Mouse (Mus musculus) liver, embryonic 12.5 days (tissue): ENCODE results near the gene 9030612E09Rik. TPM values are rescaled to one million over a fixed set of nuclear protein-coding genes. Genes with fewer than 3 reads are reported as not detected.

ENCODE experiments used
- ATAC-seq: fragments of 200-750 bp; cut with Nextera tagmentation; 2 replicates; pipeline ENCODE4 v1.8.0; 2017; ENCODE audit warnings: moderate number of reproducible peaks, mild to moderate bottlenecking, moderate library complexity
- H3K27ac ChIP-seq: fragments of 300-500 bp; sonication (generic); 2 replicates; pipeline ENCODE4 v1.5.1; 2016; ENCODE audit warnings: mild to moderate bottlenecking
- H3K27me3 ChIP-seq: fragments of 300-500 bp; sonication (generic); replicated peaks from 2 replicates; pipeline ENCODE4 v1.6.1; 2016; ENCODE audit warnings: mild to moderate bottlenecking, moderate library complexity
- H3K36me3 ChIP-seq: fragments of 300-500 bp; sonication (generic); 2 replicates; pipeline ENCODE4 v1.6.1; 2016; ENCODE audit warnings: mild to moderate bottlenecking, moderate library complexity
- H3K4me1 ChIP-seq: fragments of 300-500 bp; sonication (generic); 2 replicates; pipeline ENCODE4 v1.6.1; 2016
- H3K4me2 ChIP-seq: fragments of 300-500 bp; sonication (generic); 2 replicates; pipeline ENCODE4 v1.6.1; 2016; ENCODE audit warnings: mild to moderate bottlenecking, moderate library complexity
- H3K4me3 ChIP-seq: fragments of 300-500 bp; sonication (generic); 2 replicates; pipeline ENCODE4 v1.5.1; 2016; ENCODE audit warnings: mild to moderate bottlenecking, moderate library complexity
- H3K9ac ChIP-seq: fragments of 300-500 bp; sonication (generic); 2 replicates; pipeline ENCODE4 v1.6.1; 2016; ENCODE audit warnings: mild to moderate bottlenecking, moderate library complexity
- H3K9me3 ChIP-seq: fragments of 300-500 bp; sonication (generic); replicated peaks from 2 replicates; pipeline ENCODE4 v1.6.1; 2016; ENCODE audit warnings: mild to moderate bottlenecking, moderate library complexity
- WGBS: fragments of 180-500 bp; shearing (Covaris S2); methylation state at CpG from one replicate; pipeline ENCODE4 v1.1.7; 2016; ENCODE audit not compliant: insufficient replicate concordance; 5-methylcytosine and 5-hydroxymethylcytosine counted together
- polyA plus RNA-seq: library from polyadenylated mRNA; unstranded; fragments of >200 nt; fragmentation: Nextera tagmentation; extraction: Ambion mirVana; gene quantifications from 2 replicates; pipeline ENCODE4 v1.2.1, GENCODE M21; 2016

Gene 9030612E09Rik
- polyA plus RNA-seq, 1 experiment from 2014 or later, result not detected

DNA sequence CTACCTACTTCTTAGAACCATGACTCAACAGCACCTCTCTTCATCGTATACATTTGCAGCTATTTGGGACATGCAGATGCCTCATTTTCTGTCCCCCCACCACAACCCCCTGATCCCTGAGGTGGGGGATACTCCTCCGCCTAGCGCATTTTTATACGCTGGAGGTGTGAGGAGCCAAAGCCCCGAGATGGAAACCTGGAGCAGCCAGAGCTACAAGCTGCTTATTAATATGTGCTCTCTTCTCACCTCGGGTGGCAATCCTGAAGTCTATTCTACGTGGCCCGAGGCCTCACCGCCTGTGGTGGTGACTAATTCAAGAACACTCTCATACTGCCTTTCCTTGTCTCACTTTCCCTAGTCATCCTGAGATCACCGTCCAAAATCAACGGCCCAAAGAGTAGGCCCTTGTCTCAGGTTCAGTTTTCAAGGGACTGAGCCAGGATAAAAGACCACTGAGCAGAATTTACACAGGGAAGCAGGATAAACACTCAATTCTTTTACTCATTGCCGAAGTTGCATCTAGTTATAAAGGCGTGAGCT is 42.9 kb downstream of the 9030612E09Rik start:
- WGBS, result 83% methylated on average over 13 of the region's 13 CpGs
- no peak overlapping the region for H3K27ac ChIP-seq
- no peaks in the 10 kb centered on the region for H3K36me3 ChIP-seq
- no peak overlapping the region for H3K4me3 ChIP-seq
- H3K9me3 ChIP-seq, result no peaks in the 10 kb centered on the region
- no peaks in the 10 kb centered on the region for H3K27me3 ChIP-seq
- peaks cover 15% of the 10 kb centered on the region for H3K4me1 ChIP-seq
- H3K4me2 ChIP-seq, result no peak overlapping the region
- H3K9ac ChIP-seq, result no peak overlapping the region
- ATAC-seq, result no peak

DNA sequence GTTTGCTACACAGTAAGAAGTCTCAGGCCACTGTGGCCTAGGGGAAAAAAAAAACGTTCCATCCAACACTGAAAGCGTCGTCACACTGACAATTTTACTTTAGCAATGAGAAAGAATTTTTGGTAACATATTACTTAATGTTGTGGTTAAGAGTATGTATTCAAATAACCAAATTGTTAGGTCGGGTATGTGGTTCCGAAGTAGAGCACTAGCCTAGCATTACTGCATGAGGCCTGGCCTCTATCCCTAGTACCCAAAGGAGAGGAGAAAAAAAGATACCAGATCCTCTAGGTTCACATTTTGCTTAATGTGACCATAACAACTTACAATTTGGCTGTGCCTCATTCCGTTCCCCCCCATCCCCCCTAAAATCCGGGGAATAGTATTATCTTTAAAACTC is 46.0 kb downstream of the 9030612E09Rik start:
- Histone ChIP-seq H3K27ac (peak overlapping the region; percentile 88), H3K4me2 (peak overlapping the region; percentile 91), H3K27me3 (no peaks in the 10 kb centered on the region), H3K9ac (peak overlapping the region; percentile 95), H3K9me3 (no peaks in the 10 kb centered on the region), H3K4me1 (peaks cover 22% of the 10 kb centered on the region), H3K36me3 (peaks cover 3% of the 10 kb centered on the region; the same call in 1 of the 2 replicates), H3K4me3 (peak overlapping the region; percentile 92)
- no peak for ATAC-seq
- 16% methylated on average over 7 of the region's 7 CpGs for WGBS

DNA sequence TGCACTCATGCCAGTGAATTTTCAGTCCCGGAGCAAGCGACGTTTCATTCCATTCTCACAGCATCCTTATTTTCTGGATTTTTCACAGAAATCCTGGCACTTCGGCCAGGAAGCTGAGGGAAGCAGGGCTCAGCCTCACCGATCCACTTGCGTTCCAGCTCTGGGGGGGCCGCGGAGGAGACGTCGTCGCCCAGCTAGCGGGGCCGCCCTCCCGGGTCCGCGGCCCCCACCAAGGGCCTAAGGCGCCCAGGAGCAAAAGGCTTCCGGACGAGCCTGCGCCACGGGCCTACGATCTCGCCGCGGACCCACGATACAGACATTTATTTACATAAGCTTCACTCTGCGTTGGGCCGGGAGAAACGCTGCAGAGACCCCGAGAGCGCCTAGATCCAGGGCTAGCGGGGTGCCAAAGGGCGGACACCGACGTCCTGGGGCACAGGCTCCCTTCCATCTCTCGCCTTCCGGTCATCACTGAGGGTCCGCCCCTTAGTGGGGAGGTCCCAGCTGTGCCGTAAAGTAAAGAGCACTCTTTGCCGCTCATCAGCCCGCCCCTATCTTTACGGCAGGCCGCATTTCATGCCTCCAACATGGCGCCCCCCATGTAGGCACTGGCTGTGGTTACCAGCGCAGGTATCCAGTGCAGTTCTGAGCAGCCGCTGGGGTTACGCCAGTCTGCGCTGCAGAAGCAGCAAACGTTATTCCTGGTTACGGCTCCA is 46.6 kb downstream of the 9030612E09Rik start, which contains the start of gene Pdss2:
Pdss2 (plus strand) TSS at position 577 of the 716 bp plus-strand sequence.
- H3K4me1 ChIP-seq, result peaks cover 28% of the 10 kb centered on the region

DNA sequence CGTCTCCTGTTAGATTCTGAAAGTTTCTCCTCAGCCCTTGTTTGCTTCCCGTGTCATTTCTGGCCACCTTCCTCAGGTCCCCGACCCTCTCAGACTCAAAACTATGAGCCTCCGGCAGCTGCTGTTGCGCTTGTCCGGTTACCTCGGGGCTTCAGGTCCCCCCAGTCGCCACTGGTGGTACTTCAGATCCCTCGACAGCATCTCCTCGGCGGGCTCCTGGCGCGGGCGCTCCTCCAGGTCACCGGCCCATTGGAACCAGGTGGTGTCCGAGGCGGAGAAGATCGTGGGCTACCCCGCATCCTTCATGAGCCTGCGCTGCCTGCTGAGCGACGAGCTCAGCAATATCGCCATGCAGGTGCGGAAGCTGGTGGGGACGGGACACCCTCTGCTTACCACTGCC is 47.2 kb downstream of the 9030612E09Rik start:
- under 1% methylated on average over 25 of the region's 25 CpGs for WGBS
- Histone ChIP-seq H3K9me3 (no peaks in the 10 kb centered on the region), H3K27ac (peak overlapping the region; percentile 88), H3K36me3 (peaks cover 7% of the 10 kb centered on the region; the same call in 1 of the 2 replicates), H3K4me1 (peaks cover 34% of the 10 kb centered on the region), H3K9ac (peak overlapping the region; percentile 95), H3K4me3 (peak overlapping the region; percentile 92), H3K27me3 (no peaks in the 10 kb centered on the region), H3K4me2 (peak overlapping the region; percentile 91)
- ATAC-seq, result peak; percentile 52

More for the DNA sequence above, 46.6 kb downstream of the 9030612E09Rik start, which contains the start of gene Pdss2:
- no peaks in the 10 kb centered on the region for H3K9me3 ChIP-seq
- H3K4me2 ChIP-seq, result peak within 1 kb of the TSS; percentile 91
- peak within 1 kb of the TSS; percentile 92 for H3K4me3 ChIP-seq
- under 1% methylated on average over 50 of the region's 50 CpGs for WGBS
- peak within 1 kb of the TSS; percentile 95 for H3K9ac ChIP-seq
- peak; percentile 95 for ATAC-seq
- no peaks in the 10 kb centered on the region for H3K27me3 ChIP-seq
- H3K36me3 ChIP-seq, result peaks cover 5% of the 10 kb centered on the region; the same call in 1 of the 2 replicates
- H3K27ac ChIP-seq, result peak within 1 kb of the TSS; percentile 88

DNA sequence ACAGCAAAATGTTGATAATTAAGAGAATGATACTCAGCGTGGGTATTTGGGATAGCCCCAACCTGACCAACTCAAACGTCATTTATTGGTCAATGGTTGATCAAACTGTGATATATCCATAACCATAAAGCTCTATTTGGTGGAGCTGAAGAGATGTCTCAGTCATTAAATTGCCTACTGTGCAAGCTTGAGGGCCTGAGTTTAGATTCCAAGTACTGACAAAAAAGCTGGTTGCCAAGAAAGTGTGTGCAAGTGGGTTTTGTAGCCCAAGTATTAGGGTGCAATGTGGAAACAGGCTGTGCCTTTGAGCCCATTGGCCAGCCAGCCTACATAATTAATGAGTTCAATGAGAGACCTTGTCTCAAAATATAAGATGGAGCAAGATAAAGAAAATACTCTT is 48.9 kb downstream of the 9030612E09Rik start:
- no peak overlapping the region for H3K9ac ChIP-seq
- H3K36me3 ChIP-seq, result peaks cover 12% of the 10 kb centered on the region; the same call in 1 of the 2 replicates
- 80% methylated on average over 2 of the region's 2 CpGs for WGBS
- H3K4me3 ChIP-seq, result no peak overlapping the region
- peaks cover 42% of the 10 kb centered on the region for H3K4me1 ChIP-seq
- no peak for ATAC-seq
- H3K9me3 ChIP-seq, result no peaks in the 10 kb centered on the region
- H3K4me2 ChIP-seq, result no peak overlapping the region
- H3K27ac ChIP-seq, result no peak overlapping the region
- H3K27me3 ChIP-seq, result no peaks in the 10 kb centered on the region

Other genes starting within 250 kb of the 9030612E09Rik start
- gene Sobp, start 174 bp upstream of the 9030612E09Rik start, polyA plus RNA-seq, result 0.04 and 0.16 TPM in 2 replicates
- gene Pdss2, start 46.8 kb downstream of the 9030612E09Rik start, polyA plus RNA-seq, result 10.1 and 10.2 TPM in 2 replicates